Mouse (Mus musculus): ENCODE measurements at regions not wholly inside any gene's neighbourhood (a gene's known extent, or its start where the extent isn't known, plus 50 kb on each side); places are given as distances from the start of the nearest gene placed in this dataset.
"Not testable (repeated sequence)": the region's sequence is repeated elsewhere in the genome, so short reads cannot be mapped to it uniquely, and the experiment has no call there.

DNA sequence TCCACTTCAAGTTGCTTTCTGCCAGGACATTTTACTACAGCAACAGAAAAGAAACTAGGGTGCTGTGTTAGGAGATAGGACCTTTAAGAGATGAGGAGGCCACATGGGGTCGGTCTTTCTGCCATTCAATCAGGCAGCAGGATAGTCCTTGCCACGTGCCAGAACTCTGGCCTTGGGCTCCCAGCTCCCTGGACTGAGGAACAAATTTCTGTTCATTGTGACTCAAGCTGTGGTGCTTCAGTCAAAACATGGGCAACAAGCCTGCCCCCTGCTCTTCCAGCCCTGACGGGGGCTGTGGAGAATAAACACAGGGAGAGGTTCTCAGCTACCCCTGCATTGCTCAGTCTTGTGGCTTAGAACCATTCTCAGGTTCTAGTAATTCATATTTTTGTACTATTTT, 84.7 kb upstream of the A430005L14Rik start:
- WGBS, result 70% methylated on average over 3 of the region's 3 CpGs
- no peaks in the 10 kb centered on the region for H3K27me3 ChIP-seq (ENCODE audit: insufficient read depth, low read length)
- no peak for ATAC-seq (ENCODE audit: low FRiP score, low TSS enrichment)
- H3K27ac ChIP-seq (ENCODE audit: low read length), result no peak overlapping the region
- no peak overlapping the region for H3K9ac ChIP-seq (replicated peaks; ENCODE audit: low read length)
- H3K9me3 ChIP-seq (ENCODE audit: low read length), result no peaks in the 10 kb centered on the region
- no peak overlapping the region for H3K4me2 ChIP-seq (replicated peaks; ENCODE audit: low read depth, low read length)
- H3K4me1 ChIP-seq (ENCODE audit: insufficient read depth, low read length), result no peaks in the 10 kb centered on the region
- no peaks in the 10 kb centered on the region for H3K36me3 ChIP-seq (ENCODE audit: insufficient read depth, low read length)
- no peak overlapping the region for H3K4me3 ChIP-seq (ENCODE audit: low read length)

DNA sequence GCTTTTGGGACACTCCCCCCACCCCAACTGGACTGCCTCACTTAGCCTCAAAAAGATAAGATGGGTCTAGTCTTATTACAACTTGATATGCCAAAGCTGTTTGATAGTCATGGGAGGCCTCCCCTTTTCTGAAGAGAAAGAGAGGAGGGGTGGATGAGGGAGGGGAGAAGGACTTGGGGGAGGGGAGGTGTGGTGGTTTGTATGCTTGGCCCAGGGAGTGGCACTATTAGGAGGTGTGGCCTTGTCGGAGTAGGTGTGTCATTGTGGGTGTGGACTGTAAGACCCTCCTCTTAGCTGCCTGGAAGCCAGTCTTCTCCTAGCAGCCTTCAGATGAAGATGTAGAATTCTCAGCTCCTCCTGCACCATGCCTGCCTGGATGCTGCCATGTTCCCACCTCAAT, 82.0 kb upstream of the A430005L14Rik start:
- not testable (repeated sequence) for H3K4me1 ChIP-seq (ENCODE audit: insufficient read depth, low read length); ATAC-seq (ENCODE audit: low FRiP score, low TSS enrichment)
- 92% methylated on average over 1 of the region's 1 CpGs for WGBS

GRCm38 (mm10) chr4:153876954-153877642, 79.9 kb upstream of the A430005L14Rik start:
- H3K27ac ChIP-seq (ENCODE audit: low read length), result no peak overlapping the region
- no peaks in the 10 kb centered on the region for H3K36me3 ChIP-seq (ENCODE audit: insufficient read depth, low read length)
- no peaks in the 10 kb centered on the region for H3K9me3 ChIP-seq (ENCODE audit: low read length)
- no peaks in the 10 kb centered on the region for H3K4me1 ChIP-seq (ENCODE audit: insufficient read depth, low read length)
- H3K27me3 ChIP-seq (ENCODE audit: insufficient read depth, low read length), result no peaks in the 10 kb centered on the region
- no peak overlapping the region for H3K9ac ChIP-seq (replicated peaks; ENCODE audit: low read length)
- no peak for ATAC-seq (ENCODE audit: low FRiP score, low TSS enrichment)
- 59% methylated on average over 7 of the region's 7 CpGs for WGBS
- H3K4me2 ChIP-seq (replicated peaks; ENCODE audit: low read depth, low read length), result no peak overlapping the region
- no peak overlapping the region for H3K4me3 ChIP-seq (ENCODE audit: low read length)

More for the DNA sequence above, 82.0 kb upstream of the A430005L14Rik start:
- H3K9ac ChIP-seq (replicated peaks; ENCODE audit: low read length); H3K9me3 ChIP-seq (ENCODE audit: low read length); H3K27ac ChIP-seq (ENCODE audit: low read length); H3K36me3 ChIP-seq (ENCODE audit: insufficient read depth, low read length); H3K4me2 ChIP-seq (replicated peaks; ENCODE audit: low read depth, low read length); H3K4me3 ChIP-seq (ENCODE audit: low read length); H3K27me3 ChIP-seq (ENCODE audit: insufficient read depth, low read length): not testable (repeated sequence)

GRCm38 (mm10) chr4:153883057-153883456, 74.0 kb upstream of the A430005L14Rik start:
- H3K36me3 ChIP-seq (ENCODE audit: insufficient read depth, low read length), result no peaks in the 10 kb centered on the region
- no peak for ATAC-seq (ENCODE audit: low FRiP score, low TSS enrichment)

GRCm38 (mm10) chr4:153884044-153884443, 73.0 kb upstream of the A430005L14Rik start:
- Histone ChIP-seq H3K4me3 (ENCODE audit: low read length) (no peak overlapping the region), H3K4me1 (ENCODE audit: insufficient read depth, low read length) (no peaks in the 10 kb centered on the region), H3K27me3 (ENCODE audit: insufficient read depth, low read length) (no peaks in the 10 kb centered on the region), H3K27ac (ENCODE audit: low read length) (no peak overlapping the region), H3K36me3 (ENCODE audit: insufficient read depth, low read length) (no peaks in the 10 kb centered on the region), H3K9ac (replicated peaks; ENCODE audit: low read length) (no peak overlapping the region), H3K9me3 (ENCODE audit: low read length) (no peaks in the 10 kb centered on the region), H3K4me2 (replicated peaks; ENCODE audit: low read depth, low read length) (no peak overlapping the region)
- no peak for ATAC-seq (ENCODE audit: low FRiP score, low TSS enrichment)

More at GRCm38 (mm10) chr4:153883057-153883456, 74.0 kb upstream of the A430005L14Rik start:
- no peak overlapping the region for H3K4me2 ChIP-seq (replicated peaks; ENCODE audit: low read depth, low read length)
- no peaks in the 10 kb centered on the region for H3K9me3 ChIP-seq (ENCODE audit: low read length)
- no peak overlapping the region for H3K27ac ChIP-seq (ENCODE audit: low read length)
- H3K4me1 ChIP-seq (ENCODE audit: insufficient read depth, low read length), result no peaks in the 10 kb centered on the region
- H3K27me3 ChIP-seq (ENCODE audit: insufficient read depth, low read length), result no peaks in the 10 kb centered on the region
- 43% methylated on average over 3 of the region's 3 CpGs for WGBS
- no peak overlapping the region for H3K4me3 ChIP-seq (ENCODE audit: low read length)
- no peak overlapping the region for H3K9ac ChIP-seq (replicated peaks; ENCODE audit: low read length)

GRCm38 (mm10) chr4:153885836-153886235, 71.2 kb upstream of the A430005L14Rik start:
- H3K4me2 ChIP-seq (replicated peaks; ENCODE audit: low read depth, low read length), result no peak overlapping the region
- H3K9me3 ChIP-seq (ENCODE audit: low read length), result no peaks in the 10 kb centered on the region
- no peaks in the 10 kb centered on the region for H3K36me3 ChIP-seq (ENCODE audit: insufficient read depth, low read length)
- H3K4me1 ChIP-seq (ENCODE audit: insufficient read depth, low read length), result no peaks in the 10 kb centered on the region
- no peak for ATAC-seq (ENCODE audit: low FRiP score, low TSS enrichment)
- no peak overlapping the region for H3K9ac ChIP-seq (replicated peaks; ENCODE audit: low read length)
- no peak overlapping the region for H3K4me3 ChIP-seq (ENCODE audit: low read length)
- WGBS, result 76% methylated on average over 6 of the region's 6 CpGs
- H3K27me3 ChIP-seq (ENCODE audit: insufficient read depth, low read length), result no peaks in the 10 kb centered on the region
- no peak overlapping the region for H3K27ac ChIP-seq (ENCODE audit: low read length)

GRCm38 (mm10) chr4:153890130-153890529, 66.9 kb upstream of the A430005L14Rik start:
- no peak for ATAC-seq (ENCODE audit: low FRiP score, low TSS enrichment)
- H3K9ac ChIP-seq (replicated peaks; ENCODE audit: low read length), result no peak overlapping the region
- 83% methylated on average over 9 of the region's 9 CpGs for WGBS

DNA sequence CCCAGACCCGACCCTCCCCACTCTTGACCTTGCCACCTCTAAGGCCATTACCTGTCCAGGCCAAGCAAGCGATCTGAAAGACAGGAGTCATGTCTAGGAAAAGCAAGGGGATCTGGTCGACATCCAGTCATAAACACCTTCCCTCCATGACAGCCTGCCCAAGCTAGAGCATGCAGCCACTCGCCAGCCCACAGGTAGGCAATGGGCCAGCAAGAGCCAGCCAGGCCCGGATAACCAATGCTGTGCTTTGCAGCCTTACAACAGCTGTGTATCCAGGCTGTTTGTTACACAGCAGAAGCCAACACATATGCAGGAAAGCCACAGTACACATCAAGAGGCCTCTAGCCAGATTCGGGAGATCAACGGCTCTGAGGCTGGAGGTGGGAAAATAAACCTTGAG, 57.3 kb upstream of the A430005L14Rik start:
- H3K9me3 ChIP-seq (ENCODE audit: low read length), result no peaks in the 10 kb centered on the region
- no peak overlapping the region for H3K4me3 ChIP-seq (ENCODE audit: low read length)
- WGBS, result 84% methylated on average over 7 of the region's 7 CpGs
- no peaks in the 10 kb centered on the region for H3K4me1 ChIP-seq (ENCODE audit: insufficient read depth, low read length)
- H3K4me2 ChIP-seq (replicated peaks; ENCODE audit: low read depth, low read length), result no peak overlapping the region
- no peaks in the 10 kb centered on the region for H3K27me3 ChIP-seq (ENCODE audit: insufficient read depth, low read length)
- H3K36me3 ChIP-seq (ENCODE audit: insufficient read depth, low read length), result no peaks in the 10 kb centered on the region
- no peak overlapping the region for H3K27ac ChIP-seq (ENCODE audit: low read length)
- ATAC-seq (ENCODE audit: low FRiP score, low TSS enrichment), result no peak
- no peak overlapping the region for H3K9ac ChIP-seq (replicated peaks; ENCODE audit: low read length)

More at GRCm38 (mm10) chr4:153890130-153890529, 66.9 kb upstream of the A430005L14Rik start:
- no peaks in the 10 kb centered on the region for H3K9me3 ChIP-seq (ENCODE audit: low read length)
- H3K27me3 ChIP-seq (ENCODE audit: insufficient read depth, low read length), result no peaks in the 10 kb centered on the region
- H3K27ac ChIP-seq (ENCODE audit: low read length), result no peak overlapping the region
- H3K36me3 ChIP-seq (ENCODE audit: insufficient read depth, low read length), result no peaks in the 10 kb centered on the region
- H3K4me2 ChIP-seq (replicated peaks; ENCODE audit: low read depth, low read length), result no peak overlapping the region
- no peaks in the 10 kb centered on the region for H3K4me1 ChIP-seq (ENCODE audit: insufficient read depth, low read length)
- no peak overlapping the region for H3K4me3 ChIP-seq (ENCODE audit: low read length)

GRCm38 (mm10) chr4:153905076-153905475, 52.0 kb upstream of the A430005L14Rik start:
- no peaks in the 10 kb centered on the region for H3K36me3 ChIP-seq (ENCODE audit: insufficient read depth, low read length)
- H3K9me3 ChIP-seq (ENCODE audit: low read length), result no peaks in the 10 kb centered on the region
- ATAC-seq (ENCODE audit: low FRiP score, low TSS enrichment), result no peak
- H3K9ac ChIP-seq (replicated peaks; ENCODE audit: low read length), result no peak overlapping the region
- H3K4me3 ChIP-seq (ENCODE audit: low read length), result no peak overlapping the region
- WGBS, result 77% methylated on average over 9 of the region's 9 CpGs
- H3K27me3 ChIP-seq (ENCODE audit: insufficient read depth, low read length), result no peaks in the 10 kb centered on the region
- H3K27ac ChIP-seq (ENCODE audit: low read length), result no peak overlapping the region
- no peaks in the 10 kb centered on the region for H3K4me1 ChIP-seq (ENCODE audit: insufficient read depth, low read length)
- no peak overlapping the region for H3K4me2 ChIP-seq (replicated peaks; ENCODE audit: low read depth, low read length)

DNA sequence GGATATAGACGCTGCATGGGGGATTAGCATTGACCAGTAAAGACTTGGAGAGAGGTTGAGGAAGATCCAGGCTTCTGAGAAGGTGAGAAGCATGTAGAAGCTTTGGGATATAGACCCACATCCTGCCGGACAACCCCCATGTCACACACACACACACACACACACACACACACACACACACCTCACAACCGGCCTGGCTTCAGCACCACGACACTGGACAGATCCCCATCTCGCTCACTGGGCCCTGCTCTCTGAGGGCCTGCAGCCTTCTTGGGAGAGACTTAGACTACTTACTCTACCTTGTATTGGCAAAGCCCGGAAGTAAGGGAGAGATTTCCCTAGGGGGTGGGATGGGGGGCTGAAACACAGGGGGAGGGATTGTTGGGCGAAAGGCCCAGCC, 51.5 kb upstream of the A430005L14Rik start:
- Histone ChIP-seq H3K4me1 (ENCODE audit: insufficient read depth, low read length) (no peaks in the 10 kb centered on the region), H3K36me3 (ENCODE audit: insufficient read depth, low read length) (no peaks in the 10 kb centered on the region), H3K9me3 (ENCODE audit: low read length) (no peaks in the 10 kb centered on the region), H3K4me2 (replicated peaks; ENCODE audit: low read depth, low read length) (no peak overlapping the region), H3K27me3 (ENCODE audit: insufficient read depth, low read length) (no peaks in the 10 kb centered on the region), H3K27ac (ENCODE audit: low read length) (no peak overlapping the region), H3K9ac (replicated peaks; ENCODE audit: low read length) (no peak overlapping the region), H3K4me3 (ENCODE audit: low read length) (no peak overlapping the region)
- ATAC-seq (ENCODE audit: low FRiP score, low TSS enrichment), result no peak
- 47% methylated on average over 7 of the region's 7 CpGs for WGBS
